Mouse (Mus musculus) adrenal gland, adult 8-10 months (tissue): ENCODE measurements at regions not wholly inside any gene's neighbourhood (a gene's known extent, or its start where the extent isn't known, plus 50 kb on each side); places are given as distances from the start of the nearest gene placed in this dataset.
A peak's percentile ranks its signal among the peaks of the same experiment; 100 is the strongest.

ENCODE experiments used
- DNase-seq: peaks from one replicate; pipeline ENCODE4 v3.0.0; 2022

GRCm38 (mm10) chr13:107247792-107248505 lies 226.0 kb upstream of the Kif2a start:
- no peak for DNase-seq

GRCm38 (mm10) chr13:107246956-107247751 lies 225.2 kb upstream of the Kif2a start:
- DNase-seq = no peak

GRCm38 (mm10) chr13:107244173-107244572 lies 222.2 kb upstream of the Kif2a start:
- DNase-seq = no peak

- no peak for DNase-seq
Measured at GRCm38 (mm10) chr13:107239035-107239387, 217.1 kb upstream of the Kif2a start.

DNA sequence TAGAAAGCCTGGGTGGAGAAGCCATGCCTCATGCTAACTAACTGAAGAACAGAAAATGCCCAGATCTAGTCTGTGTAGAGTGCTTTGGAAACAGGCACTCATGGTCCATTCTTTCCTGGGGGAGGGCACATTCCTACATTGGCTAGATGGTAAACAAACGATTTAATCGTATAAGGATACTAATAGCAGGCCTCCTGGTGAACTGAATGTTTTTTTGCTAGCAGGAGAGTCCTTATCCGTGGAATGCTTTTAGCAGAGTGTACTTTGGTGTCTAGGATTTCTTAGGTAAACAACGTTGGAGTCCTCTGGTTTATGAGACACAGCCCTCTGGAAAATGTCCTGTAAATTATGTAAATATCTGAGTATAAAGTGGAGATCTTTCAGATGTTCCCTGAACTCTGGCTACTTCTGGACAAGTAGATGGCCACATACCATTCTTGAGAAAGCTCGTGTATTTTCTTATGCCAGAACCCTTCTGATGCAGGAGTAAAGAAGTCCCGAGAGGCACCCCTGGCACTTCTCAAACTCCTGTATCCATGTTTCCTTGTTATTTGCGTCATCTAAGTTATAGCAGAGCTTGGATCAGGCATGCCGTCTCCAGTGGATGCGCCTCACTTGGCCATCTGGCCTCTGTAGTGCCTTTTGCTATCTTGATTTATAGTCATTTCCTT lies 216.6 kb upstream of the Kif2a start:
- DNase-seq = no peak

DNA sequence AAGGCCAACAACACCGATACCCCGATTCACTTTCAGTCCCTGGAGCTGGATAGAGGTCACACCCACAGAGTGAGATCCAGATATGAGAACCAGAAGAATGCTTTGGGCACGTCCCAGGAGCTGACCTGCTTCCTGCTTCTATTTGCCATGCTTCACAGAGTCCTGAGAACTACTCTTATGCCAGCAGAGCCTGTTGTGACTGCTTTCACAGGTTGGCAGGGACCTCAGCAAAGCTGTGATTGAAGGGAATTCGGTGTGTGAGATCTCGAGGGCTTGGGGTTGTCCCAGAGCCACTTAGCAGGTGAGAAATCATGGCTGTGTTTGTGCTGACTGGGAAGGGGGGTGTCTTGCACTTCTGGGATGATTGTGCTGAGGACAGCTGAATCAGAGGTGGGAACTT lies 197.5 kb upstream of the Kif2a start:
- DNase-seq = no peak

- no peak for DNase-seq
Measured at GRCm38 (mm10) chr13:107218351-107218750, 196.4 kb upstream of the Kif2a start.

DNA sequence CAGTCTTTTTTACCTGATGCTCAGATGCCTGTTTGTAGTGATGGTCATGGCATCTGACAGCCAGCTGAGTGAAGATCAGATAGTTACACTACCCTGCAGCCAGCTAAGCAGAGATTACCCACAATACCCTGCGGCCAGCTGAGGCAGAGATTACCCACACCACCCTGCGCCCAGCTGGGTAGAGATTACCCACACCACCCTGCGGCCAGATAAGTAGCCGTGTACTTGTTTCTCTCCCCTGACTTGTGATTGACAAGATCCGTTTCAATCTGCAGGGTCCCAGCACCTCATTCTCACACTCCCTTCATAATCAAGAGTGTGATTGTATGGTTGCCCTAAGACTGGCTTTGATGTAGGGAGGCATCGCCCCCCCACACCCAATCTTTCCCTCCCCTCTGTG lies 195.9 kb upstream of the Kif2a start:
- no peak for DNase-seq

GRCm38 (mm10) chr13:107213281-107213680 lies 191.4 kb upstream of the Kif2a start:
- DNase-seq = no peak

GRCm38 (mm10) chr13:107210676-107211075 lies 188.8 kb upstream of the Kif2a start:
- no peak for DNase-seq

DNA sequence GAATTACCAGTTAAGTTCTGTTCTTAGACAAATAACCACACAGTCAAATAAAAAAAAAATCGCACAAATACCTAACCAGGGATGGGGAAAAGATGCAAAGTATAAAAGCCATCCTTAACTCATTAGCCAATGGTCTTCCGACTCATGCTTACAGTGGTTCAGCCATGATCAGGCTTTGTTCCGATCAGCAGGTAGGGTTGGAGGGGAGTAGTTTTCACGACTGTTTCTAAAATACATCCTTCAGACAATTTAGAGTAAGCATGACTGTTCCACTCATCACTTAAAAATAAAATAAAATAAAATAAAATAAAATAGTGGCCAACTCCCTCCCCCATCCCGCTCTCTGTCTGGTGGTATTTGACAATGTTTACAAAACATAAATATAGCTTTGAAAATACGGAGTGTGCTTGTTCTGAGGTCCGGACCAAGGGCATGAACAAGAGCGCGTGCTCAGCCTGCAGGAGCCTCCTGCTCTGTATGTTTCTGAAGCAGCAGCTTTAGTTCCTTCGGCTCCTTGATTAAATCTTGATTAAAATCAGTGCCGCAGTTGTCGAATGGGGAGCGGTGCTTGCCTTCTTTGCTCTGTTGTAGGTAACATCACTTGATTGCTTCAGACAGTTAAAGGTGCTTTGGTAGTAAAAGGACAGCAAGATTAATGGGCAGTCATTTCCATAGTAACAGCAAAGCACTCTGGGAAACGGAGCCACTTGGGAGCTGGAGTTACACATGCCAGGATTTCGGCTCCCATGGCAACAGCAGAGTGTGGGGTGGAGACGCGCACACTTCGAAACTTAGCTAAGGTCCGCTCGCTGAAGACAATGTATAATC lies 185.6 kb upstream of the Kif2a start:
- peak; percentile 19 for DNase-seq

- DNase-seq = no peak
Measured at GRCm38 (mm10) chr13:107199875-107200274, 177.9 kb upstream of the Kif2a start.

GRCm38 (mm10) chr13:107193426-107193825 lies 171.5 kb upstream of the Kif2a start:
- no peak for DNase-seq

GRCm38 (mm10) chr13:107187258-107187878 lies 165.4 kb upstream of the Kif2a start:
- DNase-seq = no peak

GRCm38 (mm10) chr13:107182544-107182943 lies 160.6 kb upstream of the Kif2a start:
- DNase-seq = peak; percentile 10

DNA sequence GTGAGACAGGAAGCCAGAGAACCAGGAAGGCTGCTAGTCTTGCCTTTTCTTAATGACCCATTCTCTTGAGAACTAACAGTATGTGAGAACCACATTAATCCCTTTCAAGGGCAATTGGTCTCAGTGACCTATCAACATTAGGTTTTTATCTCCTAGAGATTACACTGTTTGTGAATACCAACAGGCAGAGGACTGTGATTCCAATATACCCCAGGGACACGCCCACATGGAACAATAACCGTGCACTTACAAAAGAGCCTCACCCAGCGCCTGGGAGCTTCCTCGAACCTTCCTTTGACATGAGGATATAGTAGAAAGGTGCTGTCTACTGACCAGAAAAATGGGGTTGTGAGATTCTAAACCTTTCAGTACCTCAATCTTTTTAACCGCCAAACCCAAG lies 157.6 kb upstream of the Kif2a start:
- DNase-seq = no peak

- DNase-seq = no peak
Measured at GRCm38 (mm10) chr13:107177595-107177994, 155.7 kb upstream of the Kif2a start.

GRCm38 (mm10) chr13:107175891-107176290 lies 154.0 kb upstream of the Kif2a start:
- no peak for DNase-seq

DNA sequence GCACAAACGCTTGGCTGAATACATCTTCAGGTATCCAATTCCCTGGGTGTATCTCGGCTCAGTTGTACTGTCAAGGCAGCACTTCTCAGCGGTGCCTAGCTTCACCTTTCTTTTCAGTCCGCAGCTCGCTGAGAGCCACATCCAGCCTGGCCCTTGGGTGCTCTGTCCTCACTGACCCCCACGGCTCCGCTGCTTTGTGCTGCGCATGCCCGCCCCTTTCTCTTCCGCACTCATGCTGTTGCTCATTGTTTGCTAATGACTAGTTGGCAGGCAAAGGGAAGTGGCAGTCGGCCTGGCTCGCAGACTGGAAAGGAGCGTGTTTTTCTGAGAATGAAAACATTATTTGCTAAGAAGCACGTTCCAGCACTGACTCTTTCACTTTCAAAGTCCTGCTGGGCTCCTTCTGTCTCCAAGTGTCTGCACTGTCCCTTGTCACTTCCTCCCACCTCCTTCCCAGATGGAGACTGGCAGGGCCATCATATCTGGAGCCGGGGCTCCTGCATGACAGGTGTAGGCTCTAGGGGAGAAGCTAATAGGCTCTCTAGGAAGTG lies 146.7 kb upstream of the Kif2a start:
- DNase-seq = peak; percentile 10

DNA sequence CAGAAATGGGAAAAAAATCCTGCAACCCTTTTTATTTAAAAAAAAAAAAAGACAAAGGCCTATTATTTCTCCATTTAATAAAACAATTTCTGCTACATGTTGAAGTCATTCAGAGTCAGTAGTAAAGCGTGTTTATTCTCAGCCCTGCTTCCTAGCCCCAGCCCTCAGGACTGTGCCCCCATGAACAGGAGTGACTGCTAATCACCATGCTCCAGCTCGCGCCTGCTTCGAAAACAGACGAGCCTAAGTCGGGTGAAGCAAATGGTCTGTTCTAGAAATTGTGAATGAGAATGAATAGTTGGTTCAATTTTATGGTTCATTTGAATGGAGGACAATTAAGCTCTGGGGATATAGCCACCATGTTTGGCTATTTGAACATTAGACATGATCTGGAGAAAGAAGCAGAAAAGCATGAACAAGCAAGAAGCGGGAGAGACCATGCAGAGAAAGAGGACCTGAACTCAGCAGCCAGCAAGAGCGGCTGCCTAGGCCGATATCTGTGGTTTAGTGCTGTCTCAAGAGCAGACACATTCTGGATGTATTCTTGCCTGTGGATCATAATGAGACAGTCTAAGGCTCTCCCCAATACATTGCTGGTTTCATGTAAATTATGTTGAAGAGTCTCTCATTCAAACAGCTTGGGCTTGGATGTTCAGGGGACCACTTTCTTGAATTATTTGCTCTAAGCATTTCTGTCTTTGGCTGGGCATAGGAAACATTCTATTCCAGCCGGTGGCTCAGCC lies 146.1 kb upstream of the Kif2a start:
- no peak for DNase-seq

GRCm38 (mm10) chr13:107151548-107151947 lies 129.6 kb upstream of the Kif2a start:
- no peak for DNase-seq
